Mouse (Mus musculus) left cerebral cortex, adult 9 months (tissue): ENCODE measurements around the gene Zmiz1.

Experiments
- DNase-seq, 2 experiments: peaks; one replicate each; pipeline ENCODE4 v3.0.0; 2022; ENCODE audit warnings: low spot score in 2 of 2

Zmiz1 gene

DNA sequence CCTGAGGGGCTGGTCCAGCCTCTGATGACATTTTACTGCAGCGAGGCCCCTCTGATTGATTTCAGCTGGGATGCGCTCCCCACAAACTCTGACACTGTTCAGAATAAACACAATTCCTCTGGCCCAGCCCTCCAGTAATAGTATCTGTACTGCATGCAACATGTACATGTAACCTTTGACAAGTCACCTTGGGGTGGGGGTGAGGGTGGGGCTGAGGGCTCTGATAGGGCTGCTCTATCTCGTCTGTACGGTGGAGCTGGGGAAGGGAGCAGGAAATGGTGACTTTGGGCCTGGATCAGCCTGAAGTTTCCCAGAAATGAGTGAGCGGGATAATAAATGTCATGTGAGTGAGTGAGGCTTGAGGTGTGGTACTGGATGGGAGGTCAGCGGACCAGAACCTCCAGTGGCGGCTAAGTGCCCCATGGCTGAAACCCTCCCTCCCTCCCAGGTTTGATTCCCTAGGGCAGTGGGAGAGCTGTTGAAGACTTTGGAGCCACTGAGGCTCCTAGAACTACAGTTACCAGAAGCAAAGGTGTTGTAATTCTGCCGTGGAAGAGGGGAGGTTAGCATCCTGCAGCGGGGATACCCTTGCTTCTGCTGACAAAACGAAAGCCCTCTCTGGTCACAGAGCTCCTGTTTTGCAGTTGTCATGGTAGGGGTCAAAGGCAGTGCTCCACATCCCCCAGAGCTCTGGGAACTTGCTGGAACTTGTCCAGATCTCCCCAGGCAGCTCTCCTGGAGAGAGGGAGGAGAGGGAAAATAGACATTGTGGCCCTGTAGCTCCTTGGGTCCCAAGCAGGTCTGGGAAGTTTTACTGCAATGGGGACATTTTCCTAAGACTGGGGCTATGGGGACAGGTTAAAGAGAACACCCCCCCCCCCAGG, 153.1 kb downstream of the Zmiz1 start:
- no peak for DNase-seq

DNA sequence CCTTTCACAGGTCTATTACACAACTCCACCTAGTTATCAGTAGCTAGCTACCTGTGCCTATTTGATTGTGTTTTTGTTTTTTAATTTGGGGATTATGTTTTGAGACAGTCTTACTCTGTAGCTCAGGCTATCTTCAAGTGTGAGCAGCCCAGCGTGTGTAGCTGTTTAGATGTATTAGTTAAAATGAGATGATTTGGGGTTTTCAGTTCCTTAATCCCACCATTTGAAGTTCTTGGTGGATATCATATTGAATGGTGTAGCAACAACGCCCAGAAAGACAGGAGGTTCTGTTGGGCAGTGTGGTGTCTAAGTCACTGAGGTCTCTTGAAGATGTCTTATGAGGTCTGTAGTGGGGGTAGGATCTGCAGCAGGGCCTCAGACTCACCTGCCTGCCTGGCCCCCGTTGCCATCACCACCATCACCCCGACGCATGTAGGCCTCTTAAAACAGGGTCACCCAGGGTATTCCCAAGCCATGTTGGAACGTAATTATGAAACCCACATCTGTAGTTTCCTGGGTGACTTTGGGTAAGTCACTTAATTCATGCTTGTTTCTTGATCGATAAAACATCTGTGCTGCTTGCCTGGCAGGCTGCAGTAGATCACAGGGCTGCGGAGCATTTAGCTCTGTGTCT, 155.1 kb downstream of the Zmiz1 start:
- DNase-seq, result no peak

DNA sequence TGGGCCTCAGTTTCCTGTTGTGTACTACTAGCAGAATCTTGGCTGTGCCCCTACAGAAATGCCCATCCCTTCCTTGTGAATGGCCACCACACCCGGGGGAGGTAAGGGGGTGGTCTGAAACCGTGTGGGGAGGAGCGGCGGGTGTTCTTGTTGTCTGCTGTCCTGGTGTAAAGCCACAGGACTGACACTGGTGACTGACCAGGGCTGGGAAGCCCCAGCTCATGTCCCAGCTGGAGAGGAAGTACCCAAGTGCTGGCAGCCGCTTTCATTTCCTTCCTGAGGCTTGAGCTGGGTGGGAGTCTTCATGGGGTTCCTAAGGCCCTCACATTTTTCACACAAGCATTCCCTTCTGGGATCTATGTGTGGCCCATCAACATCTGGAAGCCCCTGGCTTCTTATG, 155.7 kb downstream of the Zmiz1 start:
- DNase-seq, result no peak

GRCm38 (mm10) chr14:25615602-25616001, 156.6 kb downstream of the Zmiz1 start:
- DNase-seq, result no peak

- no peak for DNase-seq
These were observed 157.2 kb downstream of the Zmiz1 start for GRCm38 (mm10) chr14:25616009-25616723.

DNA sequence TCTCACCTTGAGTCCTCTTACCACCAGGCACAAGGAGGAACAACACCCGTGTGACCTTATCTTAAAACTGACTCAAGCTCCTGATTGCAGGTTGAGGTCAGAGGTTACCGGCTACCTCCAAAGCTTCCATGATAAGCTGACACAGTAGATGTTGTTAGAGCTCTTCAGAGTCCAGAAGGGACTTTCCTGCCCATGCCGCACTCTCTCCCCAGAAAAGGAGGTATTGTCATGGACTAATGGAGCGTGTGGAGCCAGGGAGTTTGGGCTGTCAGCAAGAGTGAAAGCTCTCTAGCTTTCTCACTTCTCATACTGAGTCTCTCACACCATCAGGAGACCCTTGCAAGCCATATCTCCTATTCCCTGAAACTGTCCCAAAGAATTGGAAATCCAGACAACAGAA, 158.3 kb downstream of the Zmiz1 start:
- no peak for DNase-seq

DNA sequence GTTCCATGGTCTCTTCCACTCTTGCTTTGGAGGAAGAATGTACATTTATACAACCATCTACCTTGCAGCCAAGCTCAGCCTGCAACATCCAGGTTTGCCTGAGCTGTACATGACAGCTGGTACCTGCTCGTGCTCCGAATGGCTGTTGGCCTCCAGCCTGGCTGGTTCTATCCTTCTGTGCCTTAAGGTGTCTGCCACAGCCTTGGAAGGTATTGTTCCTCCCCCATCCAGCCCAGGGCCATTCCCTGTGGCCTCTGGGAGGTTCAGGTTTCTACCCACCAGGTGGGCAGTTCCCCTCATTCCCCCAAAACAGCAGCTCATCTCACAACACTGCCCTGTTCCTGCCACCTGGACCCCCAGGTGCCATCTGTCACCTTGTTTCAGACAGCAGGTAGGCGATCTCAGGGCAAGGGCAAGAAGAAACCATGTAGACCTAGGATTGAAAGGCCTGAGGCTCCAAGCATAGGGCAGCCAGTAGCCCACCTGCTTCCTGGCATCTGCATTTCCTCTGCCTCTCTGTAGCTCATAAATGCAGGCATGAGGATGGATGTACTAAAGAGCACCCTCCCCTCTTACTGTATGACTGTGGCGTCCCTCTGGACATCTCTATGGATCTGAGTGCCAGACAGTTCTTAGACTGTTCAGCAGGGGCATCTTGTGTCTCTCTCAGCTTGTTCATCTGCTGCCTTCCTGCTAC, 160.2 kb downstream of the Zmiz1 start:
- no peak for DNase-seq

DNA sequence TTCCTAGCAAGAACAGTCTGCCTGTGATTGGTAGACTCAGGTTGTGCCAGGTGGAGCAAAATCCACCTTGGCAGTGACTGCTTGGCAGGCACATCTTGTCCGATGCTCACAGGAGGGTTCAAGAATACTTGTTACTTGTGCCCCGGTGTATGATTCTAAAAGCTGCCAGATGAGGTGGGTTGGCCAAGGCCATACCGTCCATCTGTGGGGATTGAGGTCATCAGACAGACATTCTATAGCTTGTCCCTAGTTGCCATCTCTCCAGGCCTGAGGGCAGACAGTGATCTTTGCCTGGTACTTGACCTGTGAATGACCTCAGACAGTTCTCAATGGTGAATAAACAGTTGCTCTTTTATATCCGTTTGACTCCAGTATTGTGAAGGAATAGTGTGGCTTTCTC, 161.8 kb downstream of the Zmiz1 start:
- no peak for DNase-seq

GRCm38 (mm10) chr14:25623698-25624097, 164.7 kb downstream of the Zmiz1 start:
- DNase-seq, result peak in 1 of 2 experiments; percentile 62

GRCm38 (mm10) chr14:25624659-25625058, 165.7 kb downstream of the Zmiz1 start:
- no peak for DNase-seq

DNA sequence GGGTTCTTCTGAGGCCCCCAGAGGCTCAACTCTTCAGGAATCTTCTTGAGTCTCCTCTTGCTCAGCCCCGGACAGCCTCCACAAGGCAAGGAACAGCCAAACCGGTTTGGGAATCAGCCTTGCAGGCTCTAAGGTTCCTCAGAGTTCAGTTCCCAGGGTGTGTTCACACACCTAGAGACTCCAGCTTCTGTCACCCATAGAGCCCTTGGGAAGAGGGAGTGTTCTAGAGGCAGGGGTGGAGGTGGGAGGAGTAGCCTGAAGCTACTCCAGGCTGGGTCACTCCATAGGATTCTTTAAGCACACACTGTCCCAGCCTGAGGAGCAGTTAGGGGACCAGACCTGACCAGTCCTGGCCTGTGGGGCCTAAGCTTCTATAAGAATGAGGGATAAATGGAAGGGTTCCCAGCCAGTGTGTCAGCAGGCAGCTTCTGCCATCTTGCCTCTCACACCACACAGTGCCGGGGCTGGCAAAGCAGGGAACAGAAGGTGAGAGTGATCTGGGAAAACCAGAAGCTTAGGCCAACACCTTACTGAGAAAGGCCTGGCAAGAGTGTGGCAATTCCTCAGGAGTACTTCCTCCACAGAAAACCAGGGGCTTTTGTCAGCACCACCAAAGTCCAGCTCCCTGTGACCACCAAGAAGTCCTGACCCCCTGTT, 168.7 kb downstream of the Zmiz1 start:
- DNase-seq, result no peak

GRCm38 (mm10) chr14:25628448-25629099, 169.6 kb downstream of the Zmiz1 start:
- DNase-seq, result no peak

DNA sequence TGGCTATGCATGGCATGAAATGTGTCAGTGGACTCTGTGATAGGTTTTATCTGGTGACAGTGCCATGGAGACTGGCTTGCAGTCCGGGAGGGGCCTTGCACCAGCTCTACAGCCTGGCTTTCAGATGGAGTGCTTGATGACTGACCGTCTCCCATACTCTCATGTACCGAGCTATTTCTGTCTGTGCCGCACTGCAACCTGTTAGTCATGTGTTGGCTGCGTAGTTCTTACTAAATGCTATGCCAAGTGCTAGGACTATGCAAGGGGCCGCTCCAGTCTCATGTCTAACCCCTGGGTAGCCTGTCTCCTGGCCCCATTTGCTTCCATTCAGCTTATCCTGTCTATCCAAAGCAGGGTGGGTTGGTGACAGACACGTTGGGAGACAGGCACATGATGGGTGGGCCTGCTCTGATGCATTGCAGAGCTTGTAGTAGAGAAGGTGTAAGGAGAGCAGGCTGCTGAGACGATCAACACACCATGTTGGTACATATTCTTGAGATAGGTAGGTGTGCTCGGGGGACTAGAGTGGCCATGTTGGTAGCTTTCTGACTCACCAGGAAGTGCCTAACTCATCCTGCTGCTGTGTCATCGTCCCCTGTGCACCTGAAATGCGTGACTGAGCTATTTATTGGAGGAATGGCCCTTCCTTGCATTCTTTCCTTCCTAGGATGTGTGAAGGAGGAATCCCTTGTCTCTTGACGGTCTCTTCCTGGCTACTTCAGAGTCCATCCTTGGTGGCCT, 171.1 kb downstream of the Zmiz1 start:
- peak in 1 of 2 experiments; percentile 67 for DNase-seq

GRCm38 (mm10) chr14:25630647-25631409, 171.8 kb downstream of the Zmiz1 start:
- DNase-seq, result no peak

GRCm38 (mm10) chr14:25631481-25631880, 172.5 kb downstream of the Zmiz1 start:
- no peak for DNase-seq

GRCm38 (mm10) chr14:25633539-25634300, 174.7 kb downstream of the Zmiz1 start:
- peak in 1 of 2 experiments; percentile 61 for DNase-seq

GRCm38 (mm10) chr14:25634328-25634727, 175.3 kb downstream of the Zmiz1 start:
- DNase-seq, result no peak

DNA sequence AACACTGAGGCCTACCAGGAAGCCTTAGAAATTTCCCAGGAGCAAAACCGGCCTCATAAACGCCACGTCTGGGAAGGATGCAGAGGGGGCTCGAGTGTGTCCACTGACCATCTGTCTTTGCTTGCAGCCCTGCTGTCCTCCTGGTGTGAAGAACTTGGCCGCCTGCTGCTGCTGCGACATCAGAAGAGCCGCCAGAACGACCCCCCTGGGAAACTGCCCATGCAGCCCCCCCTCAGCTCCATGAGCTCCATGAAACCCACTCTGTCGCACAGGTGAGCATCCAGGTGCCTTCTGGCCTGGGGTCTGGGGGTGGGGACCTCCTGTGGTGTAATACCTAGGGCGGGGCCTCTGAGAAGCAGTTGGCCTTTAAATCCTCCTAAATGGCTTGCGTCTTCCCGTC, 176.8 kb downstream of the Zmiz1 start:
- DNase-seq, result no peak

- no peak for DNase-seq
These were observed 177.3 kb downstream of the Zmiz1 start for GRCm38 (mm10) chr14:25636297-25636696.
